7 mouse cellular contexts compared by ENCODE assay signal in genomic region chr17:30576946-30577345, GRCm38 (mm10). TPM values are rescaled to one million over a fixed set of nuclear protein-coding genes. Genes with fewer than 3 reads are reported as not detected.
DNase-seq lines count a peak whose midpoint lies in the region; ATAC-seq and TF ChIP-seq lines count a peak whose summit lies in the region.

No protein-coding gene starts in this region.

- H3K27ac ChIP-seq in lung, embryonic 15.5 days: peak overlapping the region; percentile 85; the same call in 1 of the 2 replicates
- H3K27ac ChIP-seq in embryonic facial prominence, embryonic 15.5 days (replicated peaks): 0 out of 2 replicates have a peak overlapping the region, but pooled peaks have one; percentile 89
- H3K27ac ChIP-seq in intestine, embryonic 16.5 days (ENCODE audit: low read length): no peak overlapping the region
- no peak overlapping the region for H3K27ac ChIP-seq in olfactory bulb, adult 2 months (ENCODE audit: insufficient read depth, low read depth, low read length)

- no peak for TF ChIP-seq POLR2A in olfactory bulb, adult 2 months (IDR thresholded peaks at IDR 0.05; ENCODE audit: insufficient read depth, low read depth, low read length)

- H3K27me3 ChIP-seq in lung, embryonic 15.5 days: no peaks in the 10 kb centered on the region
- no peaks in the 10 kb centered on the region for H3K27me3 ChIP-seq in embryonic facial prominence, embryonic 15.5 days
- no peaks in the 10 kb centered on the region for H3K27me3 ChIP-seq in intestine, embryonic 16.5 days (replicated peaks; ENCODE audit: control insufficient read depth, insufficient read depth, low read length)

- peak overlapping the region; percentile 66 for H3K4me3 ChIP-seq in lung, embryonic 15.5 days
- H3K4me3 ChIP-seq in embryonic facial prominence, embryonic 15.5 days (replicated peaks): peak overlapping the region; percentile 92
- peak overlapping the region; percentile 88 for H3K4me3 ChIP-seq in intestine, embryonic 16.5 days (ENCODE audit: low read length)
- peak overlapping the region; percentile 88 for H3K4me3 ChIP-seq in olfactory bulb, adult 2 months (ENCODE audit: insufficient read depth, low read depth, low read length)

- no peak for DNase-seq in lung, adult 18-20 months
- no peak for DNase-seq in frontal cortex, postnatal 10 days (ENCODE audit: low spot score in 2 of 2)

- no peak for ATAC-seq in lung, embryonic 15.5 days (ENCODE audit: borderline replicate concordance, extremely low read depth, low FRiP score, low TSS enrichment)
- no peak for ATAC-seq in embryonic facial prominence, embryonic 15.5 days (ENCODE audit: insufficient number of reproducible peaks, low FRiP score, low TSS enrichment, low read depth)
- ATAC-seq in intestine, embryonic 16.5 days: 0 out of 2 replicates have a peak, but pooled peaks have one; percentile 6
- ATAC-seq in megakaryocyte-erythroid progenitor cell, adult 5-6 weeks (replicated peaks; ENCODE audit: low FRiP score, low TSS enrichment, poor library complexity, severe bottlenecking): no peak

- H3K9ac ChIP-seq in lung, embryonic 15.5 days: peak overlapping the region; percentile 49
- peak overlapping the region; percentile 66 for H3K9ac ChIP-seq in embryonic facial prominence, embryonic 15.5 days
- H3K9ac ChIP-seq in intestine, embryonic 16.5 days (ENCODE audit: low read depth, low read length): peak overlapping the region; percentile 82

- peak overlapping the region; percentile 71 for H3K4me2 ChIP-seq in lung, embryonic 15.5 days
- peak overlapping the region; percentile 70 for H3K4me2 ChIP-seq in embryonic facial prominence, embryonic 15.5 days (replicated peaks)
- H3K4me2 ChIP-seq in intestine, embryonic 16.5 days (ENCODE audit: low read depth, low read length): peak overlapping the region; percentile 78

- H3K36me3 ChIP-seq in lung, embryonic 15.5 days: no peaks in the 10 kb centered on the region
- H3K36me3 ChIP-seq in embryonic facial prominence, embryonic 15.5 days: no peaks in the 10 kb centered on the region
- no peaks in the 10 kb centered on the region for H3K36me3 ChIP-seq in intestine, embryonic 16.5 days (ENCODE audit: control insufficient read depth, insufficient read depth, low read length)

- no peaks in the 10 kb centered on the region for H3K9me3 ChIP-seq in lung, embryonic 15.5 days
- no peaks in the 10 kb centered on the region for H3K9me3 ChIP-seq in embryonic facial prominence, embryonic 15.5 days (replicated peaks)
- H3K9me3 ChIP-seq in intestine, embryonic 16.5 days (ENCODE audit: control insufficient read depth, low read length): no peaks in the 10 kb centered on the region

- H3K4me1 ChIP-seq in lung, embryonic 15.5 days: peaks cover 13% of the 10 kb centered on the region
- peaks cover 12% of the 10 kb centered on the region for H3K4me1 ChIP-seq in embryonic facial prominence, embryonic 15.5 days
- H3K4me1 ChIP-seq in intestine, embryonic 16.5 days (ENCODE audit: control insufficient read depth, insufficient read depth, low read length): peaks cover 8% of the 10 kb centered on the region; the same call in 1 of the 2 replicates
- peaks cover 5% of the 10 kb centered on the region for H3K4me1 ChIP-seq in olfactory bulb, adult 2 months (ENCODE audit: control insufficient read depth, insufficient read depth, low read length)

- 36% methylated on average over 12 of the region's 12 CpGs for WGBS in lung, embryonic 15.5 days
- WGBS in embryonic facial prominence, embryonic 15.5 days: 55% methylated on average over 12 of the region's 12 CpGs
- WGBS in intestine, embryonic 16.5 days: 46% methylated on average over 12 of the region's 12 CpGs
- 62% methylated on average over 12 of the region's 12 CpGs for WGBS in olfactory bulb, adult 2 months

- no peak for TF ChIP-seq CTCF in olfactory bulb, adult 2 months (IDR thresholded peaks at IDR 0.05; ENCODE audit: insufficient read depth, low read depth, low read length)

RNA-seq across cellular contexts. Expression of gene Btbd9, which starts 0.7 kb away (rescaled TPM):
- 54.1 and 57.3 TPM in 2 replicates for polyA plus RNA-seq in lung, embryonic 15.5 days (2015; fragmentation: Nextera tagmentation; extraction: Ambion mirVana)
- polyA plus RNA-seq in embryonic facial prominence, embryonic 15.5 days (2015; fragmentation: Nextera tagmentation; extraction: Ambion mirVana): 55.7 and 56.6 TPM in 2 replicates
- polyA plus RNA-seq in intestine, embryonic 16.5 days (2015; fragmentation: Nextera tagmentation; extraction: Ambion mirVana): 50.8 and 51.6 TPM in 2 replicates
- not detected in 2 replicates for polyA plus RNA-seq in olfactory bulb, adult 2 months (2012; ENCODE audit: insufficient read depth, insufficient read length, low replicate concordance, missing spikeins)
- total RNA-seq in megakaryocyte-erythroid progenitor cell, adult 5-6 weeks (2014; fragmentation: Nextera tagmentation): 19.8 and 34.0 TPM in 2 replicates
- total RNA-seq in megakaryocyte-erythroid progenitor cell, adult 5-6 weeks (2017): 8.5 and 22.3 TPM in 2 replicates

RNA-seq across cellular contexts. Expression of gene Dnah8, which starts 47.2 kb away (rescaled TPM):
- polyA plus RNA-seq in lung, embryonic 15.5 days (2015; fragmentation: Nextera tagmentation; extraction: Ambion mirVana): 5.7 and 6.1 TPM in 2 replicates
- polyA plus RNA-seq in embryonic facial prominence, embryonic 15.5 days (2015; fragmentation: Nextera tagmentation; extraction: Ambion mirVana): 4.5 and 5.0 TPM in 2 replicates
- 0.79 and 0.82 TPM in 2 replicates for polyA plus RNA-seq in intestine, embryonic 16.5 days (2015; fragmentation: Nextera tagmentation; extraction: Ambion mirVana)
- polyA plus RNA-seq in olfactory bulb, adult 2 months (2012; ENCODE audit: insufficient read depth, insufficient read length, low replicate concordance, missing spikeins): not detected in 2 replicates
- 49.4 and 90.6 TPM in 2 replicates for total RNA-seq in megakaryocyte-erythroid progenitor cell, adult 5-6 weeks (2014; fragmentation: Nextera tagmentation)
- total RNA-seq in megakaryocyte-erythroid progenitor cell, adult 5-6 weeks (2017): 23.5 and 54.2 TPM in 2 replicates

RNA-seq across cellular contexts. Expression of gene Glo1, which starts 49.7 kb away (rescaled TPM):
- 219 and 220 TPM in 2 replicates for polyA plus RNA-seq in lung, embryonic 15.5 days (2015; fragmentation: Nextera tagmentation; extraction: Ambion mirVana)
- polyA plus RNA-seq in embryonic facial prominence, embryonic 15.5 days (2015; fragmentation: Nextera tagmentation; extraction: Ambion mirVana): 184 and 188 TPM in 2 replicates
- polyA plus RNA-seq in intestine, embryonic 16.5 days (2015; fragmentation: Nextera tagmentation; extraction: Ambion mirVana): 234 and 240 TPM in 2 replicates
- polyA plus RNA-seq in olfactory bulb, adult 2 months (2012; ENCODE audit: insufficient read depth, insufficient read length, low replicate concordance, missing spikeins): not detected in 2 replicates
- total RNA-seq in megakaryocyte-erythroid progenitor cell, adult 5-6 weeks (2014; fragmentation: Nextera tagmentation): 162 and 174 TPM in 2 replicates
- 182 and 194 TPM in 2 replicates for total RNA-seq in megakaryocyte-erythroid progenitor cell, adult 5-6 weeks (2017)

Comparison
In these comparisons a context has a peak if more than half of its experiments do, and no peak if none do; other contexts are left out.
1. H3K27ac ChIP-seq: peak in lung, embryonic 15.5 days (single experiment) and embryonic facial prominence, embryonic 15.5 days (single experiment); none in intestine, embryonic 16.5 days (single experiment) and olfactory bulb, adult 2 months (single experiment).
2. RNA of gene Glo1, which starts 49.7 kb away (polyA plus RNA-seq): 234 to 240 TPM in intestine, embryonic 16.5 days, 219 to 220 TPM in lung, embryonic 15.5 days and 184 to 188 TPM in embryonic facial prominence, embryonic 15.5 days; not detected in olfactory bulb, adult 2 months; every median in the first group is over 100 times any median in the second.
3. Peak in every context shown above with its lines, with median percentiles within 50 percentile points of each other: H3K4me2 ChIP-seq, H3K4me3 ChIP-seq and H3K9ac ChIP-seq.